Mouse (Mus musculus) macrophage (primary cell): Measurements from ENCODE around the gene Olfr59. TPM values are rescaled to one million over a fixed set of nuclear protein-coding genes. Genes with fewer than 3 reads are reported as not detected.

Experiments
- H3K27ac ChIP-seq: fragments of 350-480 bp; formaldehyde crosslinking; 2 replicates; pipeline ENCODE4 v1.9.0; 2021
- H3K36me3 ChIP-seq: fragments of 350-480 bp; formaldehyde crosslinking; 2 replicates; pipeline ENCODE4 v1.9.0; 2021; ENCODE audit errors: inconsistent target
- H3K4me3 ChIP-seq: fragments of 350-480 bp; formaldehyde crosslinking; 2 replicates; pipeline ENCODE4 v1.9.0; 2021; ENCODE audit errors: inconsistent target
- H3K79me2 ChIP-seq: fragments of 350-480 bp; formaldehyde crosslinking; 2 replicates; pipeline ENCODE4 v1.9.0; 2021; ENCODE audit errors: inconsistent target
- WGBS: methylation state at CpG from one replicate; pipeline ENCODE4 v1.1.7; 2026; ENCODE audit warnings: inconsistent platforms; ENCODE audit not compliant: missing documents; 5-methylcytosine and 5-hydroxymethylcytosine counted together
- polyA plus RNA-seq: library from polyadenylated mRNA; stranded (reverse); fragments of 250-400 nt; gene quantifications from 3 replicates; pipeline ENCODE4 v1.2.4, GENCODE M21; 2018; ENCODE audit warnings: inconsistent platforms
- total RNA-seq, 78 experiments: library from RNA; depleted of rRNA; stranded (reverse); fragments of 250-400 nt; gene quantifications; 1 replicate in 9 of 78; 2 replicates in 24 of 78; 3 replicates in 43 of 78; 4 replicates in 2 of 78; pipeline ENCODE4 v1.2.4; 2018; ENCODE audit warnings: inconsistent platforms in 56 of 78

Olfr59 gene
- total RNA-seq (2018; cell fraction: chromatin; rRNA removed): not detected
- not detected for total RNA-seq (2018; cell fraction: cytosol; rRNA removed)
- not detected for total RNA-seq (2018; cell fraction: nucleus; rRNA removed)
- not detected in 3 replicates for polyA plus RNA-seq

DNA sequence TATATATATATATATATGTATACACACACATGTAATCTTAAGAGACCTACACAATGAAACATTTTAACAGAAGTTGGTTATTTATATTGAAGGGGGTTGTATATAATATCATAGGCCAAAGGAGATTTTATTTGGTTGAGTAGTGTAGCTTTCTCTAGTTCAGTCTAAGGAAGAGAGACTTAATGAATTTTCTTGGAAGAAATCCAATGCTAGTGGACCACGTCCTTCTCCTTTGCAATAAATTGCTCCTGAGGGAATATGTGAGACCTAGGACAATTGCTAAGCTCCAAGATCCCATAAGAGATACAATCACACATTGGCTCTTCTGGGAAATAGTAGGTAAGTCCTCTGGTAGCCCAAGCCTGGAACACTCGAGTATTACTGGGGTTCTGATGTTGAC, at the start of gene Olfr59:
TSS of gene Olfr59 (plus strand) at position 301 of the 400 bp plus-strand sequence.
- Histone ChIP-seq H3K36me3 (no peaks in the 10 kb centered on the region), H3K4me3 (no peak within 1 kb of the TSS), H3K27ac (no peak within 1 kb of the TSS), H3K79me2 (no peaks in the 10 kb centered on the region)
- WGBS: 78% methylated on average over 2 of the region's 2 CpGs

- H3K27ac ChIP-seq: no peak overlapping the region
- 91% methylated on average over 3 of the region's 3 CpGs for WGBS
- H3K4me3 ChIP-seq: no peak overlapping the region
- H3K36me3 ChIP-seq: no peaks in the 10 kb centered on the region
- H3K79me2 ChIP-seq: no peaks in the 10 kb centered on the region
Observed at GRCm38 (mm10) chr11:74241201-74241600, 42.3 kb upstream of the Olfr59 start.

- no peak within 1 kb of the TSS for H3K4me3 ChIP-seq
- no peak within 1 kb of the TSS for H3K27ac ChIP-seq
- 54% methylated on average over 2 of the region's 2 CpGs for WGBS
- H3K79me2 ChIP-seq: no peaks in the 10 kb centered on the region
- no peaks in the 10 kb centered on the region for H3K36me3 ChIP-seq
Observed at GRCm38 (mm10) chr11:74259508-74259907, 24.0 kb upstream of the Olfr59 start, which contains the start of gene Olfr406. Gene Olfr406 (plus strand): TSS chr11:74259808.

- Histone ChIP-seq H3K79me2 (no peaks in the 10 kb centered on the region), H3K4me3 (no peak overlapping the region), H3K36me3 (no peaks in the 10 kb centered on the region), H3K27ac (no peak overlapping the region)
- 87% methylated on average over 2 of the region's 2 CpGs for WGBS
Observed at GRCm38 (mm10) chr11:74287256-74287655, 3.7 kb downstream of the Olfr59 start.

- Histone ChIP-seq H3K4me3 (no peak overlapping the region), H3K36me3 (no peaks in the 10 kb centered on the region), H3K27ac (no peak overlapping the region), H3K79me2 (no peaks in the 10 kb centered on the region)
- 51% methylated on average over 2 of the region's 2 CpGs for WGBS
Observed at GRCm38 (mm10) chr11:74326044-74326443, 42.5 kb downstream of the Olfr59 start.

DNA sequence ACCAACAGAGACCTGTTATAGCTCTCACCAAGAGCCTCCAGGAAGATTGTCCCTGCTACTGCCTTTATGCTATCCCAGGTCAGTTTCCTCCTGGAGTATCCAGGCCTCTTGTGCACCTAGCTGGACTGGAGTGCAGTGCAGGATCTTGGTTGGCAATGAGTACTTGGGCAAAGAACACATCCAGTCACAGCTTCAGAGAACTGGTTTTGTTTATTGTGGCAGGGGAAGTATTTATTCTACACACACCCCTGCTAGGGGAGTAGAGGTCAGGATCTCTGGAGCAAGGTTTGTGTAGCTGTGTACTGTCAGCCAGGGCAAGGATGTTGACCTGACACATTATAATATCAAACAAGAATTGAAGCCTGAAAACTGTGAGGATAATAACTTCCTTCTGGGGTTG, 45.2 kb downstream of the Olfr59 start:
- H3K36me3 ChIP-seq: no peaks in the 10 kb centered on the region
- H3K4me3 ChIP-seq: no peak overlapping the region
- H3K27ac ChIP-seq: no peak overlapping the region
- no peaks in the 10 kb centered on the region for H3K79me2 ChIP-seq

DNA sequence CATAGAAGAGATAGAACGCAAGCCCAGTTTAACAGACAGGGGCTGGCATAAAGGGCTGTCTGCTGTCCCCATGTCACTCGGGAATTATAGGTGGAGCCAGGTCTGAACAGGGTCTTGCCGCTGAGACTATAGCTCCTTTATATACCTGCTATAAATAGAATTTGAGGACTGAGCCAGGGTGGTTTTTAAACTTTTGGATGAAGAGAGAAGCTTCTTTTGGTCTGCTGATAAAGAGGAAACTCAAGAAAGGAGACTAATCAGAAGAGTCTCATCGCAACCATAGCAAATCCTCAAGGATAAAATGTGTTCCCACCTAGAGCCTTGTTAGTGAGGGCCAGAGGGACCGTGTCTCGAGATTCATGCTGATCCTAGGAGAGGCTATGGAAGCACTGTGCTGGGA, 54.4 kb downstream of the Olfr59 start, which contains the start of gene Olfr410:
TSS of gene Olfr410 (minus strand) at position 101 of the 400 bp plus-strand sequence.
- Histone ChIP-seq H3K27ac (no peak within 1 kb of the TSS), H3K36me3 (no peaks in the 10 kb centered on the region), H3K79me2 (no peaks in the 10 kb centered on the region), H3K4me3 (no peak within 1 kb of the TSS)
- 81% methylated on average over 6 of the region's 6 CpGs for WGBS

Other genes with a start within 250 kb of the Olfr59 start
- not detected in 3 replicates for gene Olfr139, start 227.2 kb upstream of the Olfr59 start, polyA plus RNA-seq
- gene Olfr399, start 227.1 kb upstream of the Olfr59 start, polyA plus RNA-seq: not detected in 3 replicates
- gene Zfp616, start 213.8 kb upstream of the Olfr59 start, polyA plus RNA-seq: not detected in 3 replicates
- not detected in 3 replicates for gene Olfr401, start 170.0 kb upstream of the Olfr59 start, polyA plus RNA-seq
- not detected in 3 replicates for gene Olfr402, start 130.2 kb upstream of the Olfr59 start, polyA plus RNA-seq
- gene Olfr403, start 97.5 kb upstream of the Olfr59 start, polyA plus RNA-seq: not detected in 3 replicates
- not detected in 3 replicates for gene Olfr43, start 72.4 kb upstream of the Olfr59 start, polyA plus RNA-seq
- gene Olfr406, start 23.9 kb upstream of the Olfr59 start, polyA plus RNA-seq: not detected in 3 replicates
- gene Olfr410, start 54.3 kb downstream of the Olfr59 start, polyA plus RNA-seq: not detected in 3 replicates
- gene Olfr411, start 68.9 kb downstream of the Olfr59 start, polyA plus RNA-seq: not detected in 3 replicates
- not detected in 3 replicates for gene Olfr412, start 78.3 kb downstream of the Olfr59 start, polyA plus RNA-seq